Mouse (Mus musculus): ENCODE results near the gene Hmces. TPM values are rescaled to one million over a fixed set of nuclear protein-coding genes. Genes with fewer than 3 reads are reported as not detected.

The Hmces gene
- total RNA-seq (2021): 23.3 and 24.8 TPM in 2 replicates
- long read RNA-seq, experiment 1, transcript Hmces-201 (7 exons, 1,464 nt): major isoform, 31 of 46 reads
- long read RNA-seq, experiment 1, transcript Hmces-202 (6 exons, 1,572 nt): minor isoform, 8 of 46 reads
- long read RNA-seq, experiment 1, partial matches to known transcripts: 2 of 46 reads
- long read RNA-seq, experiment 1, other reads (novel, unspliced or antisense): 4 of 46 reads
- long read RNA-seq, experiment 2, transcript Hmces-201 (7 exons, 1,464 nt): major isoform, 21 of 27 reads
- long read RNA-seq, experiment 2, partial matches to known transcripts: 0 of 27 reads
- long read RNA-seq, experiment 2, other reads (novel, unspliced or antisense): 3 of 27 reads

GRCm38 (mm10) chr6:87913661-87914325, at the start of gene Hmces:
Gene Hmces, plus strand, starts transcription at chr6:87913935.
- DNase-seq: peak; percentile 85

GRCm38 (mm10) chr6:87866211-87866610, 47.5 kb upstream of the Hmces start:
- DNase-seq: no peak

GRCm38 (mm10) chr6:87867256-87867655, 46.5 kb upstream of the Hmces start:
- DNase-seq: no peak

DNA sequence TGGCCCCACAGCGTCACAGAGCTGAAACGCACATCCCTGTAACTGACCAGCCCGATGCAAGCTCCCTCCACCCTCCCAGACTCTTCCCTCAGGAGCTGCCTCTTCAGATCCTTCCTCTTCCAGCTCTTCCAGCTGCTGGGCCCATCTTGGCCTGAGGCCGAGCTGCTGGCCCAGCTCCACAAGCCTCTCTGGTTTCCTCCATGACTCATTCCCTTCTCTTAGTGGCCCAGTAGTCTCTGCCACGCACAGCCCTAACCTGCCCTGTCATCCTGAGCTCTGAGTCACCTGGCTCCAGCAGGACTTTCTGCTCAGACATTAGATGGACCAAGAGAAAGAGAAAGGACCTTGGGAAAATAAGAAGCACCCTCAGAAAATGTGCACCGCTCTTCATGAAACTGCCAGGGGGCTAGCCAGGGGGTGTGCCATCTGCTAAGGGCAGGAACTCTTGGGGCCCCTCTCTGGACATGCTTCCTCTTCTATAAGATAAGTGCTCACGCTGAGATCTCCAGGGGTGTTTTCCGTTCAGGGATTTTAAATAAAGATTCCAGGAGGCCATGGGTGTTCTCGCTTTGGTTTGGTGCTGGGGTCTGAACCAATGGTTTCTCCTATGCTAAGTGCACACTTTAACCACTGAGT, 44.7 kb upstream of the Hmces start:
- peak; percentile 93 for DNase-seq

DNA sequence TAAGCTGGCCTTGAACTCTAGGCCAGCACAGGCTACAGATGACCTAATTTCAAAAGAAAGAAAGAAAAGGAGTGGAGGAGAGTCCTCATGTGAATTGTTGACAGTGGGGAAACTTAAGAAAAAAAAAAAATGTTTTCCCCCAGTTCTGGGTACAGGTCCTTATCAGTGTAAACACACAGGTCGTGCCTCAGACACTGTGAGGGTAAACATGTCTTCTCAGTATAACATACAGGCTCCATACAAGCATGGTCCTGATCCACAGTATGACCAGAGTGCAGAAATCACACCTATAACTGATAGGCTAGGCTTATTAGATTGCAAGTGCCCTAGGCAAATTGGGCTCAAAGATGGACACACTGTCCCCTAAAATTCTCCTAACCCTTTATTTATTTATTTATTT, 43.3 kb upstream of the Hmces start:
- DNase-seq: no peak

GRCm38 (mm10) chr6:87871240-87871639, 42.5 kb upstream of the Hmces start:
- no peak for DNase-seq

GRCm38 (mm10) chr6:87873104-87873503, 40.6 kb upstream of the Hmces start:
- DNase-seq: no peak

GRCm38 (mm10) chr6:87873963-87874362, 39.8 kb upstream of the Hmces start:
- DNase-seq: no peak

GRCm38 (mm10) chr6:87875083-87875482, 38.7 kb upstream of the Hmces start:
- DNase-seq: peak; percentile 35

DNA sequence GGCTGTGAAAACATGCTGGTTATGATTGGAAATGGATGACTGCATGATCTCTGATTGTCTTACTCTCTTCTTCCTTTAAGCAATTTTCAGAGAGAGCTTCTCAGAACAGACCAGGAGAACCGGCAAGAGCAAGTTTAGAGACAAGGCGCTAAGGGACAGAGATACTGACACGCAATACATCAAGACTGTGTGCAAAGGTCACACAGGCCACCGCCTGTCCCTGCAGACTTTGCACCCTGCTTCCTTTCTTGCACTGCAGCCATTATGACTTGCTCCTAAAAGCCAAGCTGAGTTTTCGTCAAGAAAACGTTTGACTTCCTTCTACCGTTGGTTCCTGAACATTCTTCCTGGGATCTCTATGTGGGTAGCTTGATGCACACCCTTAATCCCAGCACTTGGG, 38.2 kb upstream of the Hmces start:
- DNase-seq: no peak

DNA sequence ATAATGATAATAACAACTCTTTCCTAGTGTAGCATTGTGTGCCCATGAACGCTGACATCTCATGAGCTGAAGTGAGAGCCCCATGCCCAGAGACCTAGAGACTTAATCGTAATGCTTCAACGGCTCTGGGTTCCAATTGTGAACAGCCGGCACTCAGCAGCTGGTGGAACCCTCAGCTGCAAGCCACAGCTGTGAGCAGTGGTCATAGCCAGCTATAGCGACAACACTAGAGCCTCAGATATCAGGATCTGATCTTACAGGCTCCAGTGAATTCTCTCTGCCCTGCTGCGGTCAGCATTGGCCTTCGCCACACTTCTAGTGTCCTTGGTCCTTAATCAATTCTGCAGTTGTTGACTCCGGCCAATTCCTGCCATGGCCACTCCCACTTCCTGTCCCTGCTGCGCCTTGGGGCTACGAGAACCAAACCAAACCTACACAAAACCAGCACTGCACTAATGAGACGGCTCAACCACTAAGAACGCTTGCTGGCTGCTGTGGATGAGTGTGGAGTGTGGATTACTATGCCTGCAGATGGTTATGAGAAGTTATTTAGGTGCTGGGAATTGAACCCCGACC, 37.6 kb upstream of the Hmces start:
- DNase-seq: peak; percentile 74

DNA sequence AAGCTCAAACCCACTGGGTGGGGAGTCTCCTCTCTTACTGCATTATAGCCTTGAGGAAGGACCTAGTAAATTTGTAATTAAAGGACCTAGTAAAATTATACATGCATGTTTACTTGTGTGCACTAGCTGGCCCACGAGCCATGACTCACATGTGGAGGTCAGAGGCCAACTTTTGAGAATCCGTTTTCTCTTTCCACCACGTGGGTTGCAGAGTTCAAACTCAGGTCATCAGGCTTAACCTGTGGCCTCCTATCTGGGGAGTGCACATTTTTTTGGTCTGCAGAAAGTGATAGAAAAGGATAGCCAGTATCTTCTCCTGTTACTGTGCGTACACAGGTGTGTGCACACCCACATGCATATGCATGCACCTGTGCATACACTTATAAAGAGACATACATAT, 34.7 kb upstream of the Hmces start:
- no peak for DNase-seq

- no peak for DNase-seq
Observed at GRCm38 (mm10) chr6:87879628-87880027, 34.1 kb upstream of the Hmces start.

DNA sequence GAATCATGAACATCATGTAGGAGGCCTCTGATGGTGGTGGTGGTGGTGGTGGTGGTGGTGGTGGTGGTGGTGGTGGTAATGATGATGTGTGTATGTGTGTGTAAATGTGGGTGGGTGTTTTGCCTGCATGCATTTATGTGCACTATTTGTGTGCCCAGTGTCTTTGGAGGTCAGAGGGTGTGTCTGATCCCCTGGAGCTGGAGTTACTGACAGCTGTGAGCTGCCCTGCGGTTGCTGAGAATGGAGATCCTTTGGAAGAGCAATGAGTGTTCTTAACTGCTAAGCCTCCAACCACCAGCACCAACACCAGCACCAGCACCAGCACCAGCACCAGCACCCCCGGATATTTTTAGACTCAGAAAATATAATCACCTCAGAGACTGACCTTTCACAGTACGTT, 31.5 kb upstream of the Hmces start:
- no peak for DNase-seq

GRCm38 (mm10) chr6:87882816-87883215, 30.9 kb upstream of the Hmces start:
- DNase-seq: peak; percentile 89

- no peak for DNase-seq
Observed at GRCm38 (mm10) chr6:87886721-87887120, 27.0 kb upstream of the Hmces start.

GRCm38 (mm10) chr6:87887594-87888233, 26.0 kb upstream of the Hmces start, which contains the start of gene Copg1:
Gene Copg1, plus strand, starts transcription at chr6:87887814.
- peak; percentile 100 for DNase-seq

DNA sequence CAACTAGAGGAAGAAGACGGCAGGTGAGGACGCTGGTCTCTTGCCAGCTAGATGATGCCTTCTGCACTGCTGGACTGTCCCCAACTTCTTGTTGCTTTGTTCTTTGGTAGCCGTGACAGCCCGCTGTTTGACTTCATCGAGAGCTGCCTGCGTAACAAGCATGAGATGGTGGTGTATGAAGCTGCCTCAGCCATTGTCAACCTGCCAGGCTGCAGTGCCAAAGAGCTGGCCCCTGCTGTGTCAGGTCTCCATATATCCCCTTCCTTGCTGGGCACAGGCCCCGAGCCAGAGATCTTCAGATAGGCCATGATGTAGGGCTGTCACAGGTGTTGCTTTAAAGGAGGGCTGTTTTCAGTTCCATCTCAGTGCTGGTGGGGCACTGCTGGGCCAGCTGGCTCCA, 19.8 kb upstream of the Hmces start:
- DNase-seq: no peak

- DNase-seq: peak; percentile 47
Observed at GRCm38 (mm10) chr6:87898028-87898427, 15.7 kb upstream of the Hmces start.

- DNase-seq: no peak
Observed at GRCm38 (mm10) chr6:87906632-87907031, 7.1 kb upstream of the Hmces start.

DNA sequence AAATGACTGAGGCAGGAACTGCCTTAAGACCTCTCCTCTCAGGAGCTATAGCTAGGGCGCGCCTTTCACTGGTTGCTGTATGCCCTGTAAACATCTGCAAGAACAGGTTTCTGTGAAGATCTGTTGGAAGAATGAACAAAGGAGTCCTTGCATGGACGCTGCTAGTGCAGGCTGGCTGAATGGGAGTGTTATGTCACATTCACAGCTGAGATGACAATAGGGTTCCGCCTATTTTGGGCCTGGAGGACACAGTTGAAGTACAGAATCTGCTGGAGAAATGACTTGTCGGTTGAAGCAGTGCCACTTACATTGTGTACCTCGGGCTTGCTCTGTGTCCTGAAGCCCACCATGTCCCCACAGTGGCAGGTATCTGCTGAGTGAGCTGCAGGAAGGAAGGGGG, 4.6 kb upstream of the Hmces start:
- DNase-seq: no peak

DNA sequence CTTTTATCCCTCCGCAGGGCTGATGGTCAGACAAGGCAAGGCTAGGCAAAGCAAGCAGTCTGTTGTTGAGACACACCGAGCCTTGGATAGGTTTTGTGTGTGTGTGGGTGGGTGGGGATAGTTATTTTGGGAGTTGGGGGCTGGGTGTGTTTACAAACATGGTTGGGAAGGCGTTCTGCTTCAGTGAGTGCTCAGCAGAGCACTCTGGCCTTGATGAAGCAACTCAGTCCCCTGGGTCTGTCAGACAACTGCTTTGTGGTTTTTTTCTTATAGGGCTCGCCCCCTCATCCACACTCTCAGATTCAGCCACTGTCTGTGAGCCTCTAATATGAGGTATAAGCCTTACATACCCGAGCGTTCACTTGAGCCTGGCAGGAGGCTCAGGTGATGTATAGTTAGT, 2.2 kb upstream of the Hmces start:
- DNase-seq: no peak
